In genomic region chr19:4257897-4258252, GRCm38 (mm10) we compare ENCODE assay signal across 8 mouse cellular contexts. TPM values are rescaled to one million over a fixed set of nuclear protein-coding genes. Genes with fewer than 3 reads are reported as not detected.
A peak's percentile ranks its signal among the peaks of the same experiment; 100 is the strongest.
DNase-seq lines count a peak whose midpoint lies in the region; ATAC-seq and TF ChIP-seq lines count a peak whose summit lies in the region.

No protein-coding gene starts in this region.

- H3K27ac ChIP-seq in heart, embryonic 14.5 days (replicated peaks in 1 of 2; ENCODE audit: control insufficient read depth in 1 of 2, insufficient read depth in 1 of 2, low read depth in 2 of 2, low read length in 2 of 2), result 0 out of 4 replicates have a peak overlapping the region, but pooled peaks of 1 of the 2 experiments have one; percentile 26
- H3K27ac ChIP-seq in ES-E14 (ENCODE audit: insufficient read depth, low read depth, low read length, poor library complexity, severe bottlenecking) (no peak overlapping the region), macrophage (no peak overlapping the region)
- H3K27ac ChIP-seq in forebrain, postnatal 0 days (ENCODE audit: low read depth, low read length), result no peak overlapping the region

- H3K4me1 ChIP-seq in heart, embryonic 14.5 days (ENCODE audit: control insufficient read depth in 2 of 2, insufficient read depth in 2 of 2, low read length in 2 of 2), result peaks cover 0 to 5% of the 10 kb centered on the region in 2 experiments; a peak in 2 of 4 replicates
- H3K4me1 ChIP-seq in ES-E14 (ENCODE audit: control insufficient read depth in 2 of 2, insufficient read depth in 2 of 2, low read length in 2 of 2, poor library complexity in 1 of 2), result peaks cover 0 to 2% of the 10 kb centered on the region in 2 experiments; a peak in 1 of 4 replicates
- H3K4me1 ChIP-seq in forebrain, postnatal 0 days (ENCODE audit: insufficient read depth), result peaks cover 5% of the 10 kb centered on the region; the same call in 1 of the 2 replicates

- H3K79me2 ChIP-seq in macrophage (ENCODE audit: inconsistent target), result no peaks in the 10 kb centered on the region

- WGBS in heart, embryonic 14.5 days, result 20% methylated on average over 12 of the region's 12 CpGs
- 20% methylated on average over 12 of the region's 12 CpGs for WGBS in forebrain, postnatal 0 days
- WGBS in macrophage (ENCODE audit: missing documents), result 51% methylated on average over 12 of the region's 12 CpGs

- H3K4me2 ChIP-seq in heart, embryonic 14.5 days (ENCODE audit: low read length), result peak overlapping the region; percentile 75
- H3K4me2 ChIP-seq in forebrain, postnatal 0 days (ENCODE audit: low read depth), result peak overlapping the region; percentile 93

- TF ChIP-seq CTCF in forebrain, postnatal 0 days (IDR thresholded peaks at IDR 0.05; ENCODE audit: low read depth), result no peak

- peak overlapping the region; percentile 73 for H3K9ac ChIP-seq in heart, embryonic 14.5 days (ENCODE audit: low read length)
- H3K9ac ChIP-seq in ES-E14 (ENCODE audit: insufficient read depth, low read depth, low read length, poor library complexity, severe bottlenecking), result peak overlapping the region; percentile 65
- peak overlapping the region; percentile 52 for H3K9ac ChIP-seq in forebrain, postnatal 0 days

- no peaks in the 10 kb centered on the region for H3K36me3 ChIP-seq in heart, embryonic 14.5 days (ENCODE audit: control insufficient read depth, insufficient read depth, low read length)
- H3K36me3 ChIP-seq in ES-E14 (ENCODE audit: control insufficient read depth, insufficient read depth, low read length, poor library complexity, severe bottlenecking) (no peaks in the 10 kb centered on the region), macrophage (ENCODE audit: inconsistent target) (no peaks in the 10 kb centered on the region)
- no peaks in the 10 kb centered on the region for H3K36me3 ChIP-seq in forebrain, postnatal 0 days (ENCODE audit: insufficient read depth)

- no peaks in the 10 kb centered on the region for H3K27me3 ChIP-seq in heart, embryonic 14.5 days (ENCODE audit: control insufficient read depth, insufficient read depth, low read length)
- H3K27me3 ChIP-seq in forebrain, postnatal 0 days (ENCODE audit: insufficient read depth, low read length), result no peaks in the 10 kb centered on the region

- no peaks in the 10 kb centered on the region for H3K9me3 ChIP-seq in heart, embryonic 14.5 days (ENCODE audit: control insufficient read depth, low read length)
- H3K9me3 ChIP-seq in ES-E14 (ENCODE audit: control insufficient read depth, insufficient read depth, low read depth, low read length), result no peaks in the 10 kb centered on the region
- no peaks in the 10 kb centered on the region for H3K9me3 ChIP-seq in forebrain, postnatal 0 days (ENCODE audit: low read length)

- no peak for ATAC-seq in heart, embryonic 14.5 days (ENCODE audit: insufficient number of reproducible peaks, insufficient read depth, low FRiP score, low read depth)
- ATAC-seq in forebrain, postnatal 0 days, result peak; percentile 38
- no peak for ATAC-seq in monocyte, adult 5-6 weeks (replicated peaks; ENCODE audit: insufficient number of reproducible peaks, low FRiP score, low TSS enrichment, poor library complexity, severe bottlenecking)

- DNase-seq in heart, postnatal 4 days, result no peak
- DNase-seq in ES-E14 (ENCODE audit: low read depth, low spot score), result no peak
- DNase-seq in forebrain, postnatal 0 days, result no peak
- DNase-seq in adrenal gland, adult 8-10 months, result no peak
- no peak for DNase-seq in thymus, postnatal 36 days

- peak overlapping the region; percentile 43 to 73 for H3K4me3 ChIP-seq in heart, embryonic 14.5 days (ENCODE audit: control insufficient read depth in 1 of 2, insufficient read depth in 1 of 2, low read depth in 1 of 2, low read length in 2 of 2)
- peak overlapping the region; percentile 30 to 36; a peak in 3 of 4 replicates for H3K4me3 ChIP-seq in ES-E14 (ENCODE audit: insufficient read depth in 1 of 2, low read depth in 1 of 2, low read length in 2 of 2, poor library complexity in 1 of 2, severe bottlenecking in 1 of 2)
- H3K4me3 ChIP-seq in forebrain, postnatal 0 days (ENCODE audit: low read depth, low read length), result peak overlapping the region; percentile 65
- H3K4me3 ChIP-seq in macrophage (ENCODE audit: inconsistent target), result peak overlapping the region; percentile 85; the same call in 1 of the 2 replicates

- in situ Hi-C loops in ES-E14 (cut with MboI; ENCODE audit: low sequenced_read_pairs in 2 of 2, unreplicated experiment in 2 of 2), result no loop called here

TF ChIP-seq in ES-E14, 5 proteins besides CTCF, POLR2A, EP300 and RAD21 (continues in another document):
- TF ChIP-seq ZC3H11A (IDR thresholded peaks at IDR 0.05; ENCODE audit: borderline replicate concordance, low read depth, low read length), result no peak; the same call in 1 of the 2 replicates
- no peak for TF ChIP-seq HCFC1 (IDR thresholded peaks at IDR 0.05; ENCODE audit: borderline replicate concordance, insufficient read depth, low read length)
- TF ChIP-seq ZNF384 (IDR thresholded peaks at IDR 0.05; ENCODE audit: low read depth, low read length), result no peak

RNA-seq across cellular contexts. Expression of gene Ssh3, which starts 11.1 kb away (rescaled TPM):
- polyA plus RNA-seq in heart, embryonic 14.5 days (2014; fragmentation: Nextera tagmentation; extraction: Ambion mirVana), result 7.6 and 8.0 TPM in 2 replicates
- total RNA-seq in heart, postnatal 4 days (2021), result 1 to 10 TPM; 8.4 to 9.0 TPM
- total RNA-seq in ES-E14 (2012; rRNA removed), result 7.3 and 15.1 TPM in 2 replicates
- 35.9 and 41.5 TPM in 2 replicates for total RNA-seq in forebrain, postnatal 0 days (2014; rRNA removed)
- 6.4 and 9.1 TPM in 2 replicates for polyA plus RNA-seq in forebrain, postnatal 0 days (2015; fragmentation: Nextera tagmentation; extraction: Ambion mirVana)
- total RNA-seq in macrophage (2018; cell fraction: chromatin; rRNA removed), result 100 to 1,000 TPM; 162 to 687 (median 390) TPM
- total RNA-seq in macrophage (2018; cell fraction: cytosol; rRNA removed), result 10 to 100 TPM; 40.4 to 92.6 (median 62.0) TPM
- 100 to 1,000 TPM; 117 to 367 (median 243) TPM for total RNA-seq in macrophage (2018; cell fraction: nucleus; rRNA removed)
- 32.6 to 83.1 TPM (median 36.6 TPM) in 3 replicates for polyA plus RNA-seq in macrophage (2018)
- total RNA-seq in monocyte, adult 5-6 weeks (2017), result 23.7 to 30.6 TPM (median 27.0 TPM) in 3 replicates
- 10 to 100 TPM; 30.8 to 55.1 (median 46.6) TPM for total RNA-seq in adrenal gland, adult 8-10 months (2022)

RNA-seq across cellular contexts. Expression of gene Ankrd13d, which starts 25.1 kb away (rescaled TPM):
- polyA plus RNA-seq in heart, embryonic 14.5 days (2014; fragmentation: Nextera tagmentation; extraction: Ambion mirVana), result 1.1 and 1.4 TPM in 2 replicates
- total RNA-seq in heart, postnatal 4 days (2021), result 1 to 10 TPM; 1.1 to 1.3 TPM
- 5.5 and 8.8 TPM in 2 replicates for total RNA-seq in ES-E14 (2012; rRNA removed)
- 76.6 and 87.3 TPM in 2 replicates for total RNA-seq in forebrain, postnatal 0 days (2014; rRNA removed)
- 48.7 and 55.2 TPM in 2 replicates for polyA plus RNA-seq in forebrain, postnatal 0 days (2015; fragmentation: Nextera tagmentation; extraction: Ambion mirVana)
- 10 to 100 TPM in 24 of 26 experiments, 1 to 10 TPM in 2; 4.3 to 65.5 (median 36.8) TPM for total RNA-seq in macrophage (2018; cell fraction: chromatin; rRNA removed)
- total RNA-seq in macrophage (2018; cell fraction: cytosol; rRNA removed), result 10 to 100 TPM in 2 of 26 experiments, 1 to 10 TPM in 24; 3.6 to 10.8 (median 7.2) TPM
- 10 to 100 TPM in 20 of 26 experiments, 1 to 10 TPM in 6; 5.6 to 36.3 (median 20.3) TPM for total RNA-seq in macrophage (2018; cell fraction: nucleus; rRNA removed)
- 3.2 to 8.1 TPM (median 5.6 TPM) in 3 replicates for polyA plus RNA-seq in macrophage (2018)
- total RNA-seq in monocyte, adult 5-6 weeks (2017), result 2.4 to 21.5 TPM (median 12.0 TPM) in 3 replicates
- 10 to 100 TPM in 1 of 4 experiments, 1 to 10 TPM in 3; 4.3 to 10.6 (median 6.8) TPM for total RNA-seq in adrenal gland, adult 8-10 months (2022)

RNA-seq across cellular contexts. Expression of gene Pold4, which starts 26.2 kb away (rescaled TPM):
- polyA plus RNA-seq in heart, embryonic 14.5 days (2014; fragmentation: Nextera tagmentation; extraction: Ambion mirVana), result 20.9 and 26.8 TPM in 2 replicates
- 10 to 100 TPM; 11.0 to 11.2 TPM for total RNA-seq in heart, postnatal 4 days (2021)
- total RNA-seq in ES-E14 (2012; rRNA removed), result 6.2 and 8.7 TPM in 2 replicates
- total RNA-seq in forebrain, postnatal 0 days (2014; rRNA removed), result 18.8 and 21.2 TPM in 2 replicates
- polyA plus RNA-seq in forebrain, postnatal 0 days (2015; fragmentation: Nextera tagmentation; extraction: Ambion mirVana), result 21.8 and 23.4 TPM in 2 replicates
- total RNA-seq in macrophage (2018; cell fraction: chromatin; rRNA removed), result 10 to 100 TPM in 6 of 26 experiments, 1 to 10 TPM in 20; 2.3 to 16.2 (median 6.8) TPM
- 10 to 100 TPM; 32.6 to 53.1 (median 46.7) TPM for total RNA-seq in macrophage (2018; cell fraction: cytosol; rRNA removed)
- total RNA-seq in macrophage (2018; cell fraction: nucleus; rRNA removed), result 10 to 100 TPM in 19 of 26 experiments, 1 to 10 TPM in 7; 4.9 to 32.7 (median 13.5) TPM
- polyA plus RNA-seq in macrophage (2018), result 33.8 to 76.3 TPM (median 47.8 TPM) in 3 replicates
- 94.0 to 149 TPM (median 107 TPM) in 3 replicates for total RNA-seq in monocyte, adult 5-6 weeks (2017)
- 10 to 100 TPM; 39.0 to 53.5 (median 52.4) TPM for total RNA-seq in adrenal gland, adult 8-10 months (2022)

RNA-seq across cellular contexts. Expression of gene AC109138.7, which starts 43.7 kb away (rescaled TPM):
- not detected in 2 replicates for polyA plus RNA-seq in heart, embryonic 14.5 days (2014; fragmentation: Nextera tagmentation; extraction: Ambion mirVana)
- total RNA-seq in heart, postnatal 4 days (2021), result not detected
- not detected in 2 replicates for total RNA-seq in ES-E14 (2012; rRNA removed)
- not detected in 2 replicates for total RNA-seq in forebrain, postnatal 0 days (2014; rRNA removed)
- not detected in 2 replicates for polyA plus RNA-seq in forebrain, postnatal 0 days (2015; fragmentation: Nextera tagmentation; extraction: Ambion mirVana)
- total RNA-seq in macrophage (2018; cell fraction: chromatin; rRNA removed), result not detected
- under 1 TPM in 1 of 26 experiments, not detected in 25; 0.74 TPM for total RNA-seq in macrophage (2018; cell fraction: cytosol; rRNA removed)
- total RNA-seq in macrophage (2018; cell fraction: nucleus; rRNA removed), result not detected
- not detected in 3 replicates for polyA plus RNA-seq in macrophage (2018)
- total RNA-seq in monocyte, adult 5-6 weeks (2017), result not detected in 3 replicates
- total RNA-seq in adrenal gland, adult 8-10 months (2022), result not detected

RNA-seq across cellular contexts. Expression of gene Clcf1, which starts 43.8 kb away (rescaled TPM):
- polyA plus RNA-seq in heart, embryonic 14.5 days (2014; fragmentation: Nextera tagmentation; extraction: Ambion mirVana), result 0.78 and 1.2 TPM in 2 replicates
- total RNA-seq in heart, postnatal 4 days (2021), result 1 to 10 TPM; 2.1 to 2.7 TPM
- total RNA-seq in ES-E14 (2012; rRNA removed), result 2.2 and 2.7 TPM in 2 replicates
- 0.38 and 1.2 TPM in 2 replicates for total RNA-seq in forebrain, postnatal 0 days (2014; rRNA removed)
- polyA plus RNA-seq in forebrain, postnatal 0 days (2015; fragmentation: Nextera tagmentation; extraction: Ambion mirVana), result 0.29 and 0.41 TPM in 2 replicates
- total RNA-seq in macrophage (2018; cell fraction: chromatin; rRNA removed), result 100 to 1,000 TPM in 2 of 26 experiments, 10 to 100 TPM in 8, 1 to 10 TPM in 8, under 1 TPM in 7, not detected in 1; 0.30 to 176 (median 4.0) TPM
- total RNA-seq in macrophage (2018; cell fraction: cytosol; rRNA removed), result 10 to 100 TPM in 4 of 26 experiments, 1 to 10 TPM in 4, under 1 TPM in 14, not detected in 4; 0.07 to 29.5 (median 0.49) TPM
- total RNA-seq in macrophage (2018; cell fraction: nucleus; rRNA removed), result 100 to 1,000 TPM in 3 of 26 experiments, 10 to 100 TPM in 6, 1 to 10 TPM in 12, under 1 TPM in 4, not detected in 1; 0.50 to 126 (median 5.6) TPM
- 0.10 to 0.21 TPM (median 0.17 TPM) in 3 replicates for polyA plus RNA-seq in macrophage (2018)
- total RNA-seq in monocyte, adult 5-6 weeks (2017), result 10.2 to 28.8 TPM (median 19.7 TPM) in 3 replicates
- 10 to 100 TPM in 1 of 4 experiments, 1 to 10 TPM in 3; 4.5 to 14.4 (median 7.6) TPM for total RNA-seq in adrenal gland, adult 8-10 months (2022)

Comparison
In these comparisons a context has a peak if more than half of its experiments do, and no peak if none do; other contexts are left out.
1. H3K4me3 ChIP-seq: peak in every context shown above with its lines; median percentile 85 in macrophage; 65 in forebrain, postnatal 0 days; 58 in heart, embryonic 14.5 days; 33 in ES-E14.